Mouse (Mus musculus) left cerebral cortex, postnatal 25 days (tissue): ENCODE measurements at regions not wholly inside any gene's neighbourhood (a gene's known extent, or its start where the extent isn't known, plus 50 kb on each side); places are given as distances from the start of the nearest gene placed in this dataset.
A peak's percentile ranks its signal among the peaks of the same experiment; 100 is the strongest.

Experiments
- DNase-seq, 2 experiments: peaks; one replicate each; pipeline ENCODE4 v3.0.0; 2022; ENCODE audit warnings: low spot score in 2 of 2, mixed read lengths in 1 of 2
- intact Hi-C: fragments of 180-260 bp; cut with DNase I; formaldehyde crosslinking; loops from one replicate; pipeline ENCODE4 v1.15.1; 2025

- intact Hi-C loops = no loop called here
- DNase-seq = no peak
Observed at GRCm38 (mm10) chr7:73153668-73154067, 221.6 kb upstream of the Rgma start.

- intact Hi-C loops = no loop called here
Observed at GRCm38 (mm10) chr7:73158833-73159232, 216.5 kb upstream of the Rgma start.

GRCm38 (mm10) chr7:73160968-73161367 is 214.3 kb upstream of the Rgma start:
- intact Hi-C loops = no loop called here
- no peak for DNase-seq

More at GRCm38 (mm10) chr7:73158833-73159232, 216.5 kb upstream of the Rgma start:
- no peak for DNase-seq

DNA sequence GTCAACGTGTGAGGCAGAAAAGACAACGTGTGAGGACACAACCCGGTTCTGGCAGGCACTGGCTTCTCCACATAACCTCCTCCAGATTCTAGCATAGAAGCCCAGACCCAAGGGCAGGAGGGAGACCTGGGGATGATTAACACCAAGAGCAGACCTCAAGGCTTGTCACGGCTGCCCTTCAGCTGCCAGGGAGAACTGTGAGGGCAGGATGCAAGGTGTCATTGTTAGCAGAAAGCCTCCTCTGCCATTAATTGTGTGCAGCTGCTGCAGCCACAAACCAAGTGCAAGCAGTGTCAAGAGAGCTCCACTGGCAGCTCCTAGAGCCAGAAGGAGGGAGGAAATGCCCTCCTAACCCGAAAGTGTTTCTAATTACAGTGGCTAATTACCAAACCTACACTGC is 211.6 kb upstream of the Rgma start:
- DNase-seq = no peak
- intact Hi-C loops = no loop called here

- intact Hi-C loops = no loop called here
- no peak for DNase-seq
Observed at GRCm38 (mm10) chr7:73165521-73165920, 209.8 kb upstream of the Rgma start.

DNA sequence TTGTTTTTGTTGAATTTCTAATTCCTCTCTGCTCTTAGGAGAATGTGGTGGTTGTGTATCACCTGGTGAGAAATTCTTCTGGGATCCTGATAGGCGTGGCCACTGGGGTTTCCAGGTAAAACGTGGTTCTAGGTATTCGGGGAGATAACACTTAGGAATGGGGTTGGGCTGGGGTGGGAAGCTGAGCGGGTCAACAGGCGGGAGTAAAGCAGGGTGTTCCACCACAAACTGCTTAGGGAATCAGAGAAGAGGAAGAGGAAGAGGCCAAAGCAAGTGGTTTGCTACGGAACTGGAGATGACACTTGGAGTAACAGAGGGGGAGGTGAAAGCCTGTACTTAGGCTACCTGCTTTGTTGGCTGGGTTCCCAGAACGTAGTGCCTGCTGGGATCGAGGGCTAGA is 205.9 kb upstream of the Rgma start:
- DNase-seq = no peak
- intact Hi-C loops = no loop called here

GRCm38 (mm10) chr7:73172615-73173014 is 202.7 kb upstream of the Rgma start:
- intact Hi-C loops = no loop called here
- DNase-seq = no peak

- no peak for DNase-seq
- intact Hi-C loops = no loop called here
Observed at GRCm38 (mm10) chr7:73183761-73184160, 191.5 kb upstream of the Rgma start.

GRCm38 (mm10) chr7:73184208-73185070 is 190.9 kb upstream of the Rgma start:
- intact Hi-C loops = loop anchor here (5.0 kb wide), 1 partner anchor 193 kb away; the partner anchor contains the start of gene Rgma

GRCm38 (mm10) chr7:73185071-73185531 is 190.2 kb upstream of the Rgma start:
- peak in 1 of 2 experiments; percentile 58 for DNase-seq
- intact Hi-C loops = loop anchor here (5.0 kb wide), 1 partner anchor 192 kb away; the partner anchor contains the start of gene Rgma

More at GRCm38 (mm10) chr7:73184208-73185070, 190.9 kb upstream of the Rgma start:
- DNase-seq = no peak

GRCm38 (mm10) chr7:73185591-73185990 is 189.7 kb upstream of the Rgma start:
- intact Hi-C loops = loop anchor here (5.0 kb wide), 1 partner anchor 192 kb away; the partner anchor contains the start of gene Rgma
- DNase-seq = no peak

DNA sequence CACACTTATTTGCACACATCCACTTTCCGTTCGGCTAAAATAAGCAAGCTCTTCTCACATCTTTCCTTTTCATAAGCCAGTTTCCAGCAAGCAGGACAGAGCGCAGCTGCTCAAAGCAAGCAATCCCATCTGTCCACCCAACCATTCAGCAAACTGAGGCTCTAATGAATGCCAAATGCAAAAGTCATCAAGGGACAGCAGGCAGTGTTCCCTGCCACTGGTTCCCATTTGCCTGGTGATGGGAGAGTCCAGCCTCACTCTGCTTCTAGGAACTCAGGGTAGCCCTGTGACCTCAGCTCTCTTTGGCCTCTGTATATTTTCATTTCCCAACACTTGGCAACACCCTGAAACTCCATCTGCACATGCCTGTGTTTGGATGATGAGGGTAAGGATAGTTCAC is 188.8 kb upstream of the Rgma start:
- intact Hi-C loops = loop anchor here (5.0 kb wide), 1 partner anchor 191 kb away; the partner anchor contains the start of gene Rgma

GRCm38 (mm10) chr7:73191388-73192278 is 183.7 kb upstream of the Rgma start:
- DNase-seq = no peak
- intact Hi-C loops = no loop called here

More for the DNA sequence above, 188.8 kb upstream of the Rgma start:
- peak; percentile 54 to 80 for DNase-seq

DNA sequence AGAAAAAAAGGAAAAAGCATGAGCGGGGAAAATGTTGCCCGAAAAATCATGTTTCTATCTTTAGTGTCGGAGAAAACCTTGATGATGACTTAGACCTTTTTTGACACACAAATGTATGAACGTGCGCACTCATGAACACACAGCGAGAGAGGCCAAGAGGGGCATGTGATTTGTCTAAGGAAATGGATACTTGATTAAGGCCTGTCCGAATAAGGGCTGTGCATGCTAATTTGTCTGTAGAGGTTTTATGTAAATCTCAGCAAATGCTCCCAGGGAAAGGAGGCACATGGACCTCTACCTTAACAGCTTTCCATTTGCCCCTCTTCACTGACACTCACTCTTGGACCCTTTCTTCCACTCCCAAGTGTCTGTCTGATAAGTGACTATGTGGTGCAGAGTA is 182.5 kb upstream of the Rgma start:
- DNase-seq = no peak
- intact Hi-C loops = no loop called here

DNA sequence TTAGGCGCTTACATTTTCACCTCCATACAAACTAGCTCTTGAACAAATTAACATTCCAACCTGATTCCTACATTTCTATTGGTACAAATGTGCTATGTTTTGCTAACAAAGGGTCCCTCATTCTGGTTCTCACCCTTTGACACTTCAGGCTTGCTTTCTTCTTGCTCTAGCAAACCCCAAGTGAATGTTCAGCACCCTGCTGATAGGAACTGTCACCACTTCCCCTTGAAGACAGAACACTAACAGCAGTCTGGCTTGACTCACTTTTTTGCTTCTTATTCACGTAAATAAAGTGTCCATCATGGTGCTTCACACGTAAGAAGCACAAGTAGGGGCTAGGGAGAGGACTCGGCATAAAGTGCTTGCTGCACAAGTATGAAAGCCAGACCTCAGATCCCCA is 180.0 kb upstream of the Rgma start:
- no peak for DNase-seq
- intact Hi-C loops = no loop called here

GRCm38 (mm10) chr7:73196851-73197531 is 178.3 kb upstream of the Rgma start:
- DNase-seq = peak in 1 of 2 experiments; percentile 48
- intact Hi-C loops = no loop called here

- DNase-seq = no peak
- intact Hi-C loops = no loop called here
Observed at GRCm38 (mm10) chr7:73198069-73198468, 177.2 kb upstream of the Rgma start.

- no peak for DNase-seq
- intact Hi-C loops = loop anchor here (5.0 kb wide), 2 partner anchors 132 to 177 kb away; partner anchors contain the start of gene Rgma
Observed at GRCm38 (mm10) chr7:73199967-73200366, 175.3 kb upstream of the Rgma start.

DNA sequence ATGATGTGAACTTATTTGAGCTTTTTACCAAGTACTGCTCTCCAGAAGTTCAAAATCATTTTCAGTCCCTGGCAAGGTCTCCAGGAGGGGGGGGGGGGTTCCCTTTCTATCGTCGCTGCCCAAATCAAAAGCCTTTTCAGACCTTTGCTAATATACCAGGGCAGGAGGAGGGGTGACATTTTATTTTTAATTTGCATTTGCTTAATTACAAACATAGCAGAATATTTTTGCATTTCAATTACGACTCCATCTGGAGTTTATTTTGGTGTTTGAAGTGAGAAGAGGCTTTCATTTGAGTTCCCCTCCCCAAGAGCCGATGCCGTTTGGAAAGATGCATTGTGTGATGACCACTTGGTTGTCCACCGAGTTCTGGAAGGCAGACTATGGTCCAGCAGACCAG is 174.0 kb upstream of the Rgma start:
- intact Hi-C loops = loop anchor here (5.0 kb wide), 2 partner anchors 131 to 176 kb away; partner anchors contain the start of gene Rgma
- no peak for DNase-seq
